Mouse (Mus musculus): ENCODE results near the gene Pilrb1.
"Not testable (repeated sequence)": the region's sequence is repeated elsewhere in the genome, so short reads cannot be mapped to it uniquely, and the experiment has no call there.

GRCm38 (mm10) chr5:137856870-137857269 is 1.0 kb downstream of the Pilrb1 start:
- not testable (repeated sequence) for TF ChIP-seq POLR2A (IDR thresholded peaks at IDR 0.05; ENCODE audit: borderline replicate concordance, extremely low read depth, low read depth, low read length); CTCF (IDR thresholded peaks at IDR 0.05; ENCODE audit: insufficient read depth, low read length)
